Mouse (Mus musculus) sigmoid colon, adult 10 weeks (tissue): ENCODE measurements around the gene Wdr27. TPM values are rescaled to one million over a fixed set of nuclear protein-coding genes. Genes with fewer than 3 reads are reported as not detected.

Experiments used
- polyA plus RNA-seq: library from polyadenylated mRNA; stranded (reverse); fragments of 350-450 nt; fragmentation: Illumina TruSeq; extraction: RNeasy Lipid Tissue Mini Kit (QIAGEN cat#74804); gene quantifications from one replicate; pipeline ENCODE4 v1.2.3, GENCODE M21; 2014; ENCODE audit warnings: low read depth, low replicate concordance

Gene Wdr27
- 2.8 TPM for polyA plus RNA-seq

GRCm38 (mm10) chr17:14943009-14943728 lies at the start of gene Wdr27, which contains the start of gene 1600012H06Rik:
Gene Wdr27 (minus strand): TSS chr17:14943158.
Gene 1600012H06Rik (plus strand): TSS chr17:14943184.

DNA sequence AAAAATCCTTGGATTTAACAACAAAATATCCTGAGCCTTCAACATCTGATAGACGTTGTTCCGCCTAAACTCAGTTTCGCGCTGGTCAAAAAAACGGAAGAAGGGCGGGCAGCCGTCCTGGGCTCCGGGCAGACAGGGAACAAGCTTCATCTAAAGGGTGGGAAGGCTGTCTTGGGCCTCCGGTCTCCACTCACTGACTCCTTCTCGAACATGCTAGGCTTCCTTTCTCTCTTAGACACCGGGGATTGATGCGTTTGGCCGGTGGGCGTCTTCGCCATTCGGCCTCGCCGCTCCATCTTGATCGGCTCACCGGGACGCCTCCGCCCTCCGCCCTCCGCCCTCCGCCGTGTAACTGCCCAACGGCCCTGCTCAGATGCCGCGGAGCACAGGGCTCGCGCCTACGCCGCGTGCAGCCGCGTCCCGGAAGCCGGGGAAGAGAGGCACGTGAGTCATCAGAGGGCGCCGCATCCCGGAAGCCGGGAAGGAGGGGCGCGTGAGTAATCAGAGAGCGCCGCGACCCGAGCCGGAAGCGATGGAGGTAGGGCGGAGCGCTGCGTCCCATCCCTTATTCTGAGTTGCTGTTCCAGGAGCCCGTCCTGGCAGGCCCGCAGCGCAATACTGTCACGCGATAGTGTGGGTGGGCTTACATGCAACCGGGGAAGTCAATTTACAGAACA lies 35.5 kb upstream of the Wdr27 start, which contains the start of the genes 9030025P20Rik and Gm3417:
Gene 9030025P20Rik, plus strand, starts transcription at position 107 of the 677 bp plus-strand sequence.
Gene Gm3417, minus strand, starts transcription at position 429 of the 677 bp plus-strand sequence.

GRCm38 (mm10) chr17:14960951-14961556 lies 18.1 kb upstream of the Wdr27 start, which contains the start of gene Phf10:
Gene Phf10 (minus strand): TSS chr17:14961273.

Other genes starting within 250 kb of the Wdr27 start
- 9.4 TPM for gene Thbs2, start 248.9 kb downstream of the Wdr27 start, polyA plus RNA-seq
- 148 TPM for gene 1600012H06Rik, start within 50 bp of the Wdr27 start, polyA plus RNA-seq
- 105 TPM for gene Phf10, start 18.1 kb upstream of the Wdr27 start, polyA plus RNA-seq
- gene 9030025P20Rik, start 35.3 kb upstream of the Wdr27 start, polyA plus RNA-seq: 8.1 TPM
- gene Gm3417, start 35.6 kb upstream of the Wdr27 start, polyA plus RNA-seq: 5.4 TPM
- gene Gm3435, start 67.0 kb upstream of the Wdr27 start, polyA plus RNA-seq: 2.1 TPM
- 76.8 TPM for gene Ermard, start 98.0 kb upstream of the Wdr27 start, polyA plus RNA-seq
- gene Tcte3, start 98.3 kb upstream of the Wdr27 start, polyA plus RNA-seq: not detected
- gene Gm3448, start 98.4 kb upstream of the Wdr27 start, polyA plus RNA-seq: 7.4 TPM